Mouse (Mus musculus) E14TG2a.4 (cell line): ENCODE data around the gene Pkd1.

Experiments used
- CTCF ChIP-seq: conservative IDR thresholded peaks from 2 replicates; pipeline ENCODE4 v1.5.1; 2014; ENCODE audit warnings: low read length
- POU5F1 ChIP-seq: IDR thresholded peaks from 2 replicates; pipeline ENCODE4 v1.6.1; 2014; ENCODE audit warnings: low read length, borderline replicate concordance

DNA sequence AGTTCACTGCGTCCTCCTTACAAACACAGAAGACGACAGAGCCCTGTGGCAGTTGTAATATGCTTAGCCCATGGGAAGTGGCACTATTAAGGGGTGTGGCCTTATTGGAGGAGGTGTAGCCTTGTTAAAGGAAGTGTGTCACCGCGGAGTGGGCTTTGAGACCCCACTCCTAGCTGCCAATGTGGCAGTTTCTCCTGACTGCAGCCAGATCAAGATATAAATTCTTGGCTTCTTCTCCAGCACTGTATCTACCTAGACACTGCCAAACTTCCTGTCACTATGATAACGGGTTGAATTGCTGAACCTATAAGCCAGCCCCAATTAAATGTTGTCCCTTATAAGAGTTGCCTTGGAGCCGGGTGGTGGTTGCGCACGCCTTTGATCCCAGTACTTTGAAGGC is 75.8 kb downstream of the Pkd1 start:
- TF ChIP-seq CTCF (no peak), POU5F1 (no peak)
